Mouse (Mus musculus): Measurements from ENCODE around the gene Wdr61.

The Wdr61 gene

DNA sequence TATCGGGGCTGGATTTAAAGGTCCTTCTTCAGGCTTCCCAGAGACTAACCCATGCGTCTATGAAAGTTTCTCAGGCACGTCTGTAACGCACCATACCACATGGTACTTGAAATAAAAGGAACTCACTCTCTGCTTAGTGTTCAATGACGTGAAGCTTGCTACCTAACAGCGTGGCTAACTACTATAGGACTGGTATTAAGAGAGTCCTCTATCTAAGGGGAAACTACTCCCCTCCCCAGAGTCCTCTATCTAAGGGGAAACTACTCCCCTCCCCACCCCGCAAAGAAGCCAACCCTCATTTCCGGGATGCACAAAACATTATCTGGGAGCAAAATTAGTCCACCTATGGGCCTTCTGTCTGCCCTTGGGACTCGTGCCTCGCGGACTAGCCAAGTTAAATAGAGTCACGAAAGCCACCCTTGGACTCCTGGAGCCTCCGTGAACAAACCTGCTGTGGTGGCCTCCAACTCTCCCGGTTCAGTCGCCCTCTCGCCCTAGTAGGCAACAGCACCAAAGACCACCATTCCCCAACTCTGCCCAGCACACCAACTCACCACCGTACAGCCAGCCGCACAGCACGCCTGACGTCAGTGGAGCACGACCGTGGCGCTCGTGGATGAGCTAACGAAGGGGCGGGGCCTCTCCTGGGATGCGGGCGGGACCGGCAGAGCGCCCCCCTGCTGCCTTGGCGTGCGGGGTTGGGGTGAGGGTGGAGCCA is at the start of gene Wdr61:
Gene Wdr61, minus strand, starts transcription at position 599 of the 718 bp plus-strand sequence.
- DNase-seq: peak; percentile 98

- peak; percentile 78 for DNase-seq
These were observed 49.7 kb upstream of the Wdr61 start for GRCm38 (mm10) chr9:54784003-54784402.

DNA sequence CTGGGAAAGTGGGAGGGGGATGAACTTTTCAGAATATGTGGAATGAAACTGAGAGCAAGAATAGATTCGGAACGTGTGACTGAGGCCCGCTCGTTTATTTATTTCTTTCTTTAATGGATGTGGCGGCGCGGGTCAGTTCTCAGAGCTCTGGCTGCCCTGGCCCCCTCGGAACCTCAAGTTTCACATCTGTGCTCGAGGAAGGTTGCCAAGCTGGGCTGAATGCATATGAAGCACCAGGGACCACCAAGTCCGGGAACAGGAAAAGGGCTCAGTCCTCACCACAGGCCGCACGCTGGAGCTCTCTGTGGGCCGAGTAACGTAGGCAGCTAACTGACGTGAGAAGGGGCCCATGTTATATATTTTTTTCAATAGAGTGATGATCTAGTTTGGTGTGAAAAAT is 48.2 kb upstream of the Wdr61 start:
- DNase-seq: peak; percentile 55

DNA sequence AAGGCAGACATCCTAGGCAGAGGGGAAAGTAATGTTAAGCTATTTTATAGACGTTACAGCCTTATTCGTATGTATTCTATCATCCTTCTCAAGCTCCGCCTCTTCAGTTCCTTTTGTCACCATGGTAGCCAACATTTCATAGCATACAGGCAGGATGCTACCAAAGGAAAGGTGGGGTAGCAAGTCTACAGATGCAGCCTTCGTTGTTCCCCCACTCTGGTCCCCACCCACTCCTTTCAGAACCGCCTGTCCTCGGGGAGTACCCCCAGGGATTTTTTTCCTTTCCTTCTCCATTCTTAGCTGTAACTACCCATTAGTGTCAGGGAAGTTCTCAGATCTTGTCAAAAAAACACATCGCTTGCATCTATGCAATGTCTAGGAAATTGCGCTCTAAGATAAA is 45.0 kb upstream of the Wdr61 start:
- DNase-seq: no peak

DNA sequence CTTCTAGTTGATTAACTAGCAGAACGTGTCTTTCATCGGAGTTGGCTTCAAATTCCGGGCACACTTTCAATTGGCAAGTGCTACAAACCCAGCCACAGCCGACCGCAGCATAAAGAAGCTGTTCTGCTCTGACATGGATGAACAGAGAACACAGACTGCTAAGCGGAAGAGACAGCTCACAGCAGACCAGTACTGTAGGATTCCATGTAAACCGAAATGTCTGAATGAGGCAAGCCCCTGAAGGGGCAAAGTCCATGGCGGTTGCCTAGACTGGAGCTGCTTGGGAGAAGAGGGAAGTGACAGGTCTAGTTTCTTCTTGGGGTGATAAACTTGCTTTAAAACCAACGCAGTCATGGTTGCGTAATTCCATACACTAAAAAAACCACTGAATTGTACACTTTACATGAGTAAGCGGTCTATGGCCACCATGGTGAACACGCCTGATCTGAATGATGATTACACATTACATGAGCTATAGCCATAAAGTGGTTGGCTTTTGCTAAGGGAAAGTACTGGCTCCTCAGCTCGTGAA is 42.2 kb upstream of the Wdr61 start:
- DNase-seq: no peak

DNA sequence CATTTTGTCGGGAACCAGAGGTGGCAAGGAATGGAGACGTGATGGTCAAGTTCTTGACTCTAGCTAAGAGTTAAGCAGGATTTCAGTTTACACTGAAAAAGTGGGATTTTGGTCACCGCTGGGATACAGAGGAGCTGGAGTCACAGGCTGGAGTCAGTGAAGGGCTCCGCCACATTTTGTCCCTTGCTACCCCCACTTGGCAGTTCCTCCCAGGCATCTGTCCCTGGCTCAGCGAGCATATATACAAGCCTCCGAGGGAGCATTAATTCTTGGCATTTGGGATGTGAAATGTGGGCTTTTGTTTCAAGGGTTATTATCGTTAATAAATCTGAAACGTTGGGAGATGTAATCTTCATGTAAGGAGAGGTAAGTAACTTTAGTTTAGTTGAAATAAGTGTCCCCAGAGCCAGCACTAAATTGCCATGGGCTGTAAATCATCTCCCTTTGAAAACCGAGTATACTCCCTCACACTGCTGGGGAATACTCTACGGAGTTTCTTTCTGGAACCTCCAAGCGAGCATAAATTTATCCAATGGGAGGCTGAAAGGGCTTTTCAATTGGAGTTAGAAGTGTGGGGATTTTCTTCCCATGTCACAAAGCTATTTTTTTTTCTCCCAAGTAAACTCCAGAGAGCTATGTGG is 35.9 kb upstream of the Wdr61 start:
- peak; percentile 37 for DNase-seq

DNA sequence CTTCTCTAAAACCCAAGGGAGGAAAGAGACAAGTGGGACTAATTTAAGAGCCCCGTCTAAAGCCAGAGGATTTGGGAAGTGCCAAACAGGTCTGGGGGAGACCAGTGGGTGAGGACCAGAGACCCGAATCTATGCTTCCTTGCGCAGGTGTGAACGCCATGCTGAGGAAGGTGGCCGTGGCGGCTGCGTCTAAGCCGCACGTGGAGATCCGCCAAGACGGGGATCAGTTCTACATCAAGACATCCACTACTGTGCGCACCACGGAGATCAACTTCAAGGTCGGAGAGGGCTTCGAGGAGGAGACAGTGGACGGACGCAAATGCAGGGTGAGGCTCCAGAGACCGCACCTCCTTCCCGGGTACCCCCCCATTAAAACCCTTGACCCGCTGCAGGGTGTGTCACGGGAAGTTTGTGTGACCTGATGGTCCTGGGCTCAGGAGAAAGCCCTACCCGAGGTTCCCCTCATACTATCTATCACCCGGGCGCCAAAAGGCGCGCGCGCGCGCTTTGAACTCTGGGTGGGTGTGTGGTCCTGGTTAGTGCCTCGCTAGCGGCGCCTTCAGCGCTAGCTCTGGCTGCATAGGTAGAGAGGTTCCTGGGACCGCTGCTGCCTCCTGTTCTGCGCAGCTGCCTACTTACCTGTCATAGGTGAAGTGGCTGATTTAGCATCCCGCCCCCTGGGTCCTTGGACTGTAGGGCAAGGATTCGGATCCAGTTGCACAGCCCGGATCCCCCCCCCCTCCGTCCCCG is 31.2 kb upstream of the Wdr61 start:
- peak; percentile 73 for DNase-seq

GRCm38 (mm10) chr9:54764561-54765217 is 30.4 kb upstream of the Wdr61 start, which contains the start of gene Crabp1:
Gene Crabp1 (plus strand): TSS chr9:54764748.
- DNase-seq: peak; percentile 87

- no peak for DNase-seq
These were observed 29.8 kb upstream of the Wdr61 start for GRCm38 (mm10) chr9:54764091-54764490.

DNA sequence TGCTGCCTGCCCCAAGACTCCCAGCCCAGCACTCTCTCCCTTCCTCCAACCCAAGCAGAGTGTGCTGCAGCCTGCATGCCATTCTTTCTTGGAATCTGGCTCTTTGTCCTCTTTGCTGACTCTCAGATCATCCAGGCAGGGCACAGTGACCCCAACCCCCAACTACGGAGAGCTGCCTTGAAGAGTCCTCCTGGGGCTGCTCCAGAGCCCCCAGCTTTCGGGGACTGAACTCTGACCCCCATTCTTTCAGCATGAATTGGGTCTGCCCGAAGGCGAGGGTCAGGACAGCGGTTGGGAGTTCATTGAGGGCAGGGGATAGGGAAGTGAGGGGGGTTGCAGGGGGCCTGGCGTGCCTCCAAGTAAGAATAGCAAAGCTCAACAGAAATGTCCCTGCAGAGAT is 25.3 kb upstream of the Wdr61 start:
- peak; percentile 50 for DNase-seq

DNA sequence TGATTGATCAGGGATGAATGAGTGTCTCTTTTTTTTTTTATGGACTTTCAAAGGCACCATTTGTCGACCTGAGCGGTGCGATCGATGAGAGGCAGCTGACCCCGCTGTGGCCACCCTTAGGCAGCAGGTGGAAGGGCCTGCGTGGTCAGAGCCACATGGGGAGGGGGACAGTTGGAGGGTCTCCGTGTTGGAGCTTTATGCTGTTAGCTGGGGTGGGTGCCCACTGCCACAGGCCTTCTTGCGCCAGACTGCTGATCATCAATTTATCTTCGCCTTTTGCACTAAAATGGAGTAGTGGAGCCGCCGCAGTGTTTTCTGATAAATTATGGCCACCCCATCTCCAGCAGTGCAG is 18.6 kb upstream of the Wdr61 start:
- DNase-seq: peak; percentile 49

DNA sequence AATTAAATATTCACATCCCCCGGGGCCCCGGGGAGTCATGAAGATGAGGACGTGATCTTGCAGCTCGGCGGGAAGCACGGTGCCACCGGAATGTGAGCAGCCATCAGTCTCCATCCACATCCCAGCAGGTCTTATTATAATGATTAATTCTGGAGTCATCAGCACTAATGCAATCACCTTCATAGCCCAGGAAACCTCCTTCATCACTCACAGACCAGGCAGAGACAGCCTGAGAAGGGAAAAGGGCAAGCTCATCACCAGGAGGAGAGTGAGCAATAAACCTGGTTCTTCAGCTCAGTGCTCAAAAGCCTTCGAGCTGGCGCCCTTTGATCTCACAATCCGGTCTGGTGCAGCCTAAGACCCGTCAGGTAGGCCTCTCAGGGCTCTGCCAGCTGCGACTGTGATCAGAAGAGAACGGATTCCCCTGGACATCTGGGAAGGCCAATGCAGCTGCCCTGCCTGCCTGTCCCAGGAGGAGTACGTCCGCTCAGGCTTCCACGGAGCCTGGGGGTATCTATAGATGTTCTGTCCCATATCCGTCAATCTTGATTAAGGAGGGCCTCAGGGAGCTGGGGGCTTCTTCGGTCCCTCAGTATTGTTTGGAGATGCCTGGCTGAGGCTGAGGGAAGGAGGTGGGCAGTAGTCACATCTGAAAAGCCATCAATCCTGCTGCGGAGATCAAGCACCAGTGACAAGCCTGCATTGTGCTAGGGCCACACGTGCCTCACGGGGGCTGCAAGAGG is 18.1 kb upstream of the Wdr61 start:
- peak; percentile 55 for DNase-seq

DNA sequence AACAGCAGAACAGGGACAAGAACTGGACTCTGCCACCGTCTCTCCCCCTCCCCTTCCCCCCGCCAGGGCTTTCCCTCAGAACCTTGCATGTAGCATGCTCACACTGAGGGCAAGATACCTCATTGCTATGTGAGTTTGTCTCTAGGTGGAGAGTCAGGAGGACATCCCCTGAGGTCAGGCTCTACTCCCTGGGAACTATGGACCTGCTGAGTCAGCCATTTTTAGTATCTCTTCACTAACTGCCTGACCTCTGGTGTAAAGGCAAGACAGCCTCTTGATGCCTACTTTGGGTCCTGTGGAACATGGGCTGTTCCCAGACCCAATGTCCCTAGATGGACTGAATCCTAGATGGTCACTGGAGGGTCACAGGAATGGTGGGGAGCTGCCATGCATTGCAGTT is 17.4 kb upstream of the Wdr61 start:
- DNase-seq: no peak

DNA sequence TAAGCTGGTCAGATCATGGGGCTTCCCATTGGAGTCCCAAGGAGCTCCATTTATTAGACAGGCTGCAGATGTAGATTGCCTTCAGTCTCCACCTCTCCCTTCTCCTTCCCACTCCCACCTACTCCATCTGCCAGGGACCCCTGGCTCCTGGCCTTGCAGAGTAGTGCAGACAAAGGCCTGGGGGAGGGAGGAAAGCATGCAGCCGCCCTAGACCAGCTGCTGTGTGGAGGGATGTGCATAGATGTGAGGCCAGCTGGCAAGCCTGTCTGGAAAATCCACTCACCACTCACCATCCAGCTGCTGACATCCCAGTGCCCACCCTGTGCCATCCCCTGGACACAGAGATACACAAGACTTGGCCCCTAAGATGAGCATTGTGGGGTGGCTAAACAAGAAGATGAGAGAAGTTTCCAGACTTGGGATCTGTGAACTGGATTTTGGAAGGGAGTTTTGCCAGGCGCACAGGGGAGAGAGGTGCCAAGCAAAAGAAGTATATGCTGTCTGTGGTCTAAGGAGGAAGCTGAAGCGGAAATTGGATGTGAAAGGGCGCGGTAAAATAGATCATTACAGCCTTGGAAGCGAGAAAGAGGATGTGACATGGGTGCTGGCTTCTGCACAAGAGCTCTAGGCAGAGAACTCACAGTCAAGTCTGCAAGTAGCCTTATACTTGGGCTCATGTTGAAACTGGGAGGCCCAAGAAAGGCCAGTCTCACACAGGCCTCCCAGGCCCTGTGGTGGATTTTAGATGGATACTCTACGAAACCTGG is 16.1 kb upstream of the Wdr61 start:
- DNase-seq: peak; percentile 34

GRCm38 (mm10) chr9:54745740-54746370 is 11.5 kb upstream of the Wdr61 start:
- peak; percentile 84 for DNase-seq

DNA sequence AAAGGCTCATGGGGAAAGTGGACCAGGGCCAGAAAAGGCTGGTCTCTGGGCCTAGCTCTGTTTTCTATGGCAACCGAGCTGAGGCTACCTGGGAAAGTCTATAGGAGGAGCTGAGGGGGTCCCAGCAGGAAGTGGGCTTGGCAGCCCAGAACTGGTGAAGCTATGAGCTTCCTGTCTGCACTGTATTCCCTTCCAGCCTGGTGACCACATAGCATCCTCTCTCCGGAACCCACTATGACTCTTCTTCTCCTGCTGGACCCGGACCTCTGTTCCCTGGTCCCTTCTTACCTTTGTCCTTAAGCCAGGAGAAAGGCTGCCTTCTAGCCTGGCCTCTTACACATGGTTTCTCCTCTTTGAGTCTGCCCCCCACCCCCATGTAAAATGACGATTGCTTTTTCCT is 9.6 kb upstream of the Wdr61 start:
- DNase-seq: no peak

- DNase-seq: peak; percentile 86
These were observed 4.1 kb upstream of the Wdr61 start for GRCm38 (mm10) chr9:54738376-54738775.

- peak; percentile 92 for DNase-seq
These were observed 2.0 kb upstream of the Wdr61 start for GRCm38 (mm10) chr9:54736284-54736701.

DNA sequence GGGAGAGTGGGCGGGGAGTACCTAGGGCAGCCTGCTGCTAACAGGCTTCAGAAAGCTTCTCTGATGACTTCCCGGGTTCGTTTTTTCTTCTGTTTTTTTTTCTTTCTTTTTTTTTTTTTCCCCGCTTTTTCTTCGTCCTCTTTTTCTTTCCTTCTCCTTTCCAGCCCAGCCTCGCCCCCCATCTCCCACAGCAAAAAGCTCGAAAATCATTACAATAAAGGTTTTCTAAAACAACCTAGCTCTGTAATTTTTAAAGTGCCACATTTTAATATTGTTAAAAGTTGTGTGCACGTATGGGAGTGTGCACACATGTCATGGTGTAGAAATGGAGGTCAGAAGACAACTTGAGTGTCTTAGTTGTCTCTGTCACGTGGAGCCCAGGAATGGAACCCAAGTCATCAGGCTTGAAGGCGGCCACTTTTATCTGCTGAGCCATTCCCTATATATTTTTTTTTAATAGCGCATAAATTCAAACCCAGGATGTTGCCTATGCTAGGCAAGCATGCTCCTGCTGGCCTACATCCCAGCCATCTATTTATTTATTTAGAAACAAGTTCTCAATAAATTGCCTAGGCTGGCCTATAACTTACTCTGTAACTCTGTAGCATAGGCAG is 427 bp upstream of the Wdr61 start:
- no peak for DNase-seq

DNA sequence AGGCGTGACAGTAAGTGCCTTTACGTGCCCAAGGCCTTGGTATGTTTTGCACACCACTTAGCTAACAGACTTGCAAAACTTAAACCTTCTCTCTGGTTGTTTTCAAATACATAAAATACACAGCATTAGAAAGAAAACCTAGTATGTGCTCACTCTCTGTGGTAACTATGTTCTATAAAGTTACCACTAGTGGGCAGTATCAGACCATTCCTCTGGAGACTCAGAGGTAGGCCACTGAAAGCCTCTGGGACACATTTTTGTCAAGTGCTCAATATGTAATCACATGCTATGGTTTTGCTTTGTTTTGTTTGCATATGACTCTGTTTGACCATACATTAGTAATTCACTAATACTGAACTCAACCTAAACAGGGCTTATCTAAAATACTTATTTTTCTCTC is 2.2 kb downstream of the Wdr61 start:
- peak; percentile 75 for DNase-seq

GRCm38 (mm10) chr9:54726315-54726714 is 8.0 kb downstream of the Wdr61 start:
- no peak for DNase-seq
